Mouse (Mus musculus) embryonic facial prominence, embryonic 11.5 days (tissue): ENCODE data around the gene Patj. TPM values are rescaled to one million over a fixed set of nuclear protein-coding genes. Genes with fewer than 3 reads are reported as not detected.

Experiments used
- ATAC-seq: fragments of 200-750 bp; cut with Nextera tagmentation; replicated peaks from 2 replicates; pipeline ENCODE4 v1.8.0; 2017; ENCODE audit warnings: low read depth; ENCODE audit not compliant: insufficient number of reproducible peaks, low FRiP score, low TSS enrichment
- DNase-seq: peaks from one replicate; pipeline ENCODE4 v3.0.0-alpha.2; 2015; ENCODE audit warnings: low spot score
- H3K27ac ChIP-seq: fragments of 300-500 bp; sonication (generic); replicated peaks from 2 replicates; pipeline ENCODE4 v1.5.1; 2014; ENCODE audit warnings: mild to moderate bottlenecking, low read depth, low read length, control low read depth
- H3K27me3 ChIP-seq: fragments of 300-500 bp; sonication (generic); 2 replicates; pipeline ENCODE4 v1.6.1; 2014; ENCODE audit warnings: mild to moderate bottlenecking, low read length, moderate library complexity, mixed read lengths; ENCODE audit not compliant: control insufficient read depth, insufficient read depth
- H3K36me3 ChIP-seq: fragments of 300-500 bp; sonication (generic); replicated peaks from 2 replicates; pipeline ENCODE4 v1.6.1; 2014; ENCODE audit warnings: low read depth, mild to moderate bottlenecking, low read length, moderate library complexity, mixed read lengths; ENCODE audit not compliant: control insufficient read depth, insufficient read depth
- H3K4me1 ChIP-seq: fragments of 300-500 bp; sonication (generic); 2 replicates; pipeline ENCODE4 v1.6.1; 2014; ENCODE audit warnings: low read length, mixed read lengths; ENCODE audit not compliant: control insufficient read depth, insufficient read depth
- H3K4me2 ChIP-seq: fragments of 300-500 bp; sonication (generic); 2 replicates; pipeline ENCODE4 v1.6.1; 2014; ENCODE audit warnings: low read depth, mild to moderate bottlenecking, control low read depth, low read length, moderate library complexity
- H3K4me3 ChIP-seq: fragments of 300-500 bp; sonication (generic); 2 replicates; pipeline ENCODE4 v1.5.1; 2014; ENCODE audit warnings: low read depth, low read length, control low read depth
- H3K9ac ChIP-seq: fragments of 300-500 bp; sonication (generic); replicated peaks from 2 replicates; pipeline ENCODE4 v1.6.1; 2014; ENCODE audit warnings: mild to moderate bottlenecking, control low read depth, low read length
- H3K9me3 ChIP-seq: fragments of 300-500 bp; sonication (generic); replicated peaks from 2 replicates; pipeline ENCODE4 v1.6.1; 2016; ENCODE audit warnings: mild to moderate bottlenecking, low read length, inconsistent platforms, mixed read lengths; ENCODE audit not compliant: control insufficient read depth
- WGBS: fragments of 180-500 bp; shearing (Covaris S2); extraction: QIAGEN DNeasy Blood & Tissue Kit; methylation state at CpG from one replicate; pipeline ENCODE4 v1.1.7; 2014; 5-methylcytosine and 5-hydroxymethylcytosine counted together
- polyA plus RNA-seq: library from polyadenylated mRNA; unstranded; fragments of >200 nt; fragmentation: Nextera tagmentation; extraction: Ambion mirVana; gene quantifications from 2 replicates; pipeline ENCODE4 v1.2.1, GENCODE M21; 2014

The Patj gene
- polyA plus RNA-seq: 13.2 and 17.6 TPM in 2 replicates

- no peaks in the 10 kb centered on the region for H3K36me3 ChIP-seq
These were observed at the start of gene Patj for GRCm38 (mm10) chr4:98395690-98396437. TSS of gene Patj (plus strand) at chr4:98395785.

GRCm38 (mm10) chr4:98348580-98348979, 47.0 kb upstream of the Patj start:
- H3K4me3 ChIP-seq: no peak overlapping the region
- H3K27me3 ChIP-seq: no peaks in the 10 kb centered on the region
- no peaks in the 10 kb centered on the region for H3K9me3 ChIP-seq
- H3K27ac ChIP-seq: no peak overlapping the region
- no peak for ATAC-seq
- no peaks in the 10 kb centered on the region for H3K36me3 ChIP-seq
- H3K9ac ChIP-seq: no peak overlapping the region
- no peak overlapping the region for H3K4me2 ChIP-seq
- no peak for DNase-seq
- no peaks in the 10 kb centered on the region for H3K4me1 ChIP-seq
- WGBS: 89% methylated on average over 5 of the region's 5 CpGs

More at GRCm38 (mm10) chr4:98395690-98396437, at the start of gene Patj:
- peak within 1 kb of the TSS; percentile 99 for H3K9ac ChIP-seq
- no peaks in the 10 kb centered on the region for H3K4me1 ChIP-seq
- WGBS: under 1% methylated on average over 41 of the region's 73 CpGs
- peak within 1 kb of the TSS; percentile 91 for H3K4me2 ChIP-seq
- peak; percentile 67 for DNase-seq
- H3K4me3 ChIP-seq: peak within 1 kb of the TSS; percentile 74
- no peaks in the 10 kb centered on the region for H3K27me3 ChIP-seq
- peak within 1 kb of the TSS; percentile 72; the same call in 1 of the 2 replicates for H3K27ac ChIP-seq
- peak; percentile 84 for ATAC-seq
- H3K9me3 ChIP-seq: no peaks in the 10 kb centered on the region

DNA sequence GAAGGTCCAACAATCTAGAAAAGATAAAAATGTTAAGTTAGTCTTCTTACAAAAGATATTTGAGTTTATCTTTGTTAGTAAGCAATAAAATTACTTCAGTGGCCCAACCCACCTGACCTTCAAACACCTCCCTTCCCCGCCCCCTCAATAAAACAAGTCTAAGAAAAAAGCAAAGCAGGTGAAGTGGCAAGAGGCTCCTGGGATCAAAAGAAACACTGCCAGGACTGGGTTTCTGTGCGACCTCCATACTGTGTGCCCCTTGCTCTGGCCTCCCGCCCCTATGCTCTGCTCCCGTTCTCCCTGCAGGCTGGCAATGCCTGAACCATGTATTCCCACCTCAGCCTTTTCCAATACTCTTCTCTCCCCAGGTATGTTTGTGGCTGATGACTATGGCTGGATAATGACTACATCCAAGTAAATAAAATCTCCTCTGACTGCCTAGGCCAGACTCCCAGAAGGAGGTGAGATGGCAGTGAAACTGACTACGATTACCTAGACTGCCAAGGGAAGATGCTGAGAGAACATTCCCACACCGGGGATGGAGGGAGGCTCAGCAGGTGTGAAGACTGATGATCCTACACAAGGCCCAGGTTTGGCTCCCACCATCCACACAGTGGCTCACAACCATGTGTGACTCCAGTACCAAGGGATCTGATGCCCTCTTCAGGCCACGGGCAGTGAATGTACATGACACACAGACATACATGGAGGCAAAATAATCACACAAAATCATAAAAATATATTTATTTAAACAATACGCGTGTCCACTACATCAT, 37.4 kb upstream of the Patj start:
- H3K4me3 ChIP-seq: no peak overlapping the region
- no peaks in the 10 kb centered on the region for H3K9me3 ChIP-seq
- no peak overlapping the region for H3K9ac ChIP-seq
- H3K4me2 ChIP-seq: no peak overlapping the region
- ATAC-seq (no peak), DNase-seq (no peak)
- H3K4me1 ChIP-seq: no peaks in the 10 kb centered on the region
- H3K27me3 ChIP-seq: no peaks in the 10 kb centered on the region
- WGBS: 92% methylated on average over 9 of the region's 9 CpGs
- no peaks in the 10 kb centered on the region; the same call in 1 of the 2 replicates for H3K36me3 ChIP-seq
- no peak overlapping the region for H3K27ac ChIP-seq

- DNase-seq (no peak), ATAC-seq (no peak)
- no peaks in the 10 kb centered on the region for H3K36me3 ChIP-seq
- WGBS: 57% methylated on average over 4 of the region's 4 CpGs
- H3K4me3 ChIP-seq: no peak overlapping the region
- H3K9me3 ChIP-seq: no peaks in the 10 kb centered on the region
- H3K4me2 ChIP-seq: no peak overlapping the region
- no peak overlapping the region for H3K27ac ChIP-seq
- H3K9ac ChIP-seq: no peak overlapping the region
- H3K4me1 ChIP-seq: no peaks in the 10 kb centered on the region
- H3K27me3 ChIP-seq: no peaks in the 10 kb centered on the region
These were observed 20.2 kb upstream of the Patj start for GRCm38 (mm10) chr4:98375401-98375800.

DNA sequence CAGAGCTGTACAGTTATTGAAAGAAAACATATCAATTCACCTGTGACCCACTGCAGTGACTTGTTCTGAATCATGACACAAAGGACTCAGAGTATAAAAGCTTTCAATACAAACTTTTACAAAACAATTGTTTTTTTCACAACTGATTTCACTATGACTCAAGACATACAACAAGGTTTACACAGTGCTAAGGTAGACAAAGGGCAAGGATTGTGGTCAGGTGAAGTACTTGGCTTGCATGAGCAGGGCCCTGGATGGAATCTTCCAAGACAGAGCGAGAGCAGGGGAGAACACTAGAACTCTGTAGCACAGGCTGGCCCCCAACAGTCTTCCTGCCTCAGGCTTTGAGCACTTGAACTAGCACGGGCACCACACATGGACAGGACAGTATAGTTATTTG, 18.6 kb upstream of the Patj start:
- Histone ChIP-seq H3K36me3 (no peaks in the 10 kb centered on the region), H3K4me2 (no peak overlapping the region), H3K27me3 (no peaks in the 10 kb centered on the region), H3K4me3 (no peak overlapping the region), H3K27ac (no peak overlapping the region), H3K9me3 (no peaks in the 10 kb centered on the region), H3K9ac (no peak overlapping the region), H3K4me1 (no peaks in the 10 kb centered on the region)
- WGBS: 95% methylated on average over 2 of the region's 2 CpGs
- ATAC-seq (no peak), DNase-seq (no peak)

DNA sequence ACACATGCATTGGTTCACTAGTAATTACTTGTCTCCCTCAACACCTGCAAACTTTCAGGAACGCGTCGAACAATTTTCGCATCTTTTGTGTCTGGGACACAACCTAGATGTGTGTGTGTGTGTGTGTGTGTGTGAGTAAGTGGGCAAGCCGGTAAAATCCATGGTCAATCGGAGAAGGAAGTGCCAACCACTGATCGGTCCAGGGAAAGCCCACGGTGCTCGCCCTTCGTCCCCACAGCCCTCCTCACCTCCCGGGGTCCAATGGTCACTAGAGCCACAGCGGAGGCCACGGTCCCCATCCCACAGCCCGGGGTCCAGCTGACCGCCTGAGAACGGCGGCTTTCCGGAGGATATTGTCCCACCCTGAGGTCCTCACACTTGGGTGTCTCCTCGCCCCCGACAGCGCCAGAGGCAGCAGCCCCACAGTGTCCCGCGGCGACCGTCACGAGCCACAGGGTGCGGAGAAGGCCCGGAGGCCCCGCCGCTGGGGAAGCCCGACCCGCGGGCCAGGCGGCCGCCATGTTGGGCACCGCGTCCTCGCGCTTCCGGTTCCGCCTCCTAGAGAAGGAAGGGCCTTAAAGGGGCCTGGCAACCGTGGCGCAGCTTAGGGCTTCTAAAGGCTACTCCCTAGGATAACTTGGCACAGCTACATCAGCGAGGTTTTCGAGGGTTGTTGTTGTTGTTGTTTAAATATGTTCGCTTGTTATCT, 12.7 kb upstream of the Patj start, which contains the start of gene Tm2d1:
Tm2d1 (minus strand) TSS at position 591 of the 709 bp plus-strand sequence.
- Histone ChIP-seq H3K9me3 (no peaks in the 10 kb centered on the region), H3K9ac (peak within 1 kb of the TSS; percentile 98), H3K4me3 (peak within 1 kb of the TSS; percentile 81), H3K36me3 (no peaks in the 10 kb centered on the region), H3K27me3 (no peaks in the 10 kb centered on the region), H3K4me1 (no peaks in the 10 kb centered on the region), H3K27ac (0 out of 2 replicates have a peak within 1 kb of the TSS, but pooled peaks have one; percentile 47), H3K4me2 (peak within 1 kb of the TSS; percentile 42)
- ATAC-seq (peak; percentile 93), DNase-seq (peak; percentile 91)
- under 1% methylated on average over 46 of the region's 46 CpGs for WGBS

DNA sequence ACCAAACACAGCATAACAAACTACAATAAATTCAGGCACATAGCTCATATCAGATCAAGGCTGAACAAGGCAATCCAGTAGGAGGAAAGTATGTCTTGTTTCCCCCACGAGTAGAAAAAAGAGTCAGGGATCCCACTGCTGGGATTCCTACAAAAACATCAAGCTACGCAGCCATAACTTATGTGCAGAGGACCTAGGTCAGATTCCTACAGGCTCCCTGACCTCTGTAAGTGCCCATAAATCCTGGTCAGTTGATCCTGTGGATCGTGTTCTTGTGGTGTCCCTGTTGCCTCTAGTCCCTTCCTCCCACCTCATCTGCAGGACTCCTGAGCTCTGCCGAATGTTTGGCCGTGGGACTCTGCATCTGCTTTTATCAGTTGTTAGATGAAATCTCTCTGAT, 10.5 kb upstream of the Patj start:
- 66% methylated on average over 5 of the region's 5 CpGs for WGBS
- Histone ChIP-seq H3K4me1 (no peaks in the 10 kb centered on the region), H3K9me3 (no peaks in the 10 kb centered on the region), H3K4me3 (no peak overlapping the region), H3K36me3 (no peaks in the 10 kb centered on the region), H3K4me2 (no peak overlapping the region), H3K27me3 (no peaks in the 10 kb centered on the region), H3K9ac (no peak overlapping the region), H3K27ac (no peak overlapping the region)
- DNase-seq: no peak
- ATAC-seq: no peak
